Comparison of ENCODE assay signal across 9 mouse cellular contexts in the genomic region with DNA sequence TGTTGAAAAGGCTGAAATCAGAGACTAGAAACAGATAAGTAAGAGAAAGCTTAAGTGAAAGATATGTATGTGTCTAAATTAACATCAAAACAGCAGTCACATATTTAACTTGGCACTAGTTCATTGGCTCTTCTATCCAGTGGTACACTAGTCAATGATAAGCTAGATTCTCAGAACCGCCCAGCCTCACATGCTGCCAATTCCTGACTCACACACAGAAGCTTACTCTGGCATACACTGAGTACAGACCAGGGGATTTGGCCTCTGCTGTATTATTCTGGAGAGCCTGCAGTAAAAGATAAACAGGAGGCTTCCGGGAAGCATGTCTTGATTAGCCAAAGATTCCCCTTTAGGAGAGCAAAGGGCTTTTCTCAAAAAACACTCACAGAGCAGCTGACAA.
DNase-seq lines count a peak whose midpoint lies in the region; ATAC-seq and TF ChIP-seq lines count a peak whose summit lies in the region.
"Had no signal": no experiment of that assay in that cellular context is flagged by ENCODE, and none has a peak within 500 bp of the region (broad histone marks: within the 10 kb centered on the region; RNA-seq: fewer than 3 reads in every experiment).

No protein-coding gene starts in this region.

- no peak for ATAC-seq in kidney, embryonic 15.5 days (replicated peaks; ENCODE audit: low FRiP score)
- ATAC-seq in erythroblast, adult 5-6 weeks (replicated peaks; ENCODE audit: low FRiP score, poor library complexity, severe bottlenecking) = no peak

- no peaks in the 10 kb centered on the region for H3K36me3 ChIP-seq in kidney, embryonic 15.5 days
- H3K36me3 ChIP-seq in heart, adult 2 months (ENCODE audit: control insufficient read depth, insufficient read depth, low read length) = peaks cover 2% of the 10 kb centered on the region; the same call in 1 of the 2 replicates

- no peak for TF ChIP-seq CTCF in heart, adult 2 months (IDR thresholded peaks at IDR 0.05)
- no peak for TF ChIP-seq CTCF in left cerebral cortex, adult 2 months (IDR thresholded peaks at IDR 0.05)

- no peak overlapping the region for H3K4me3 ChIP-seq in kidney, embryonic 15.5 days (replicated peaks)
- H3K4me3 ChIP-seq in heart, adult 2 months = no peak overlapping the region
- H3K4me3 ChIP-seq in left cerebral cortex, adult 2 months = no peak overlapping the region
- H3K4me3 ChIP-seq: myocyte had no signal

- H3K79me2 ChIP-seq in heart, adult 2 months (replicated peaks; ENCODE audit: control insufficient read depth, insufficient read depth, low read length) = no peaks in the 10 kb centered on the region

- 53% methylated on average over 2 of the region's 2 CpGs for whole genome bisulfite sequencing in kidney, embryonic 15.5 days
- 5% methylated on average over 2 of the region's 2 CpGs for WGBS in heart, adult 2 months
- WGBS in large intestine, adult 2 months = 10% methylated on average over 2 of the region's 2 CpGs

- no peak for TF ChIP-seq EP300 in heart, adult 2 months (IDR thresholded peaks at IDR 0.05; ENCODE audit: insufficient read depth, low read depth, low read length)

- TF ChIP-seq POLR2A in heart, adult 2 months (IDR thresholded peaks at IDR 0.05; ENCODE audit: insufficient read depth, low read depth, low read length) = no peak

- DNase-seq in kidney, adult 18-20 months = peak; percentile 81
- peak; percentile 65 for DNase-seq in adrenal gland, postnatal 10 days
- peak; percentile 58 to 77 for DNase-seq in heart, adult 2 months
- DNase-seq in large intestine, adult 2 months (ENCODE audit: low read depth, low spot score) = peak; percentile 2
- no peak for DNase-seq in left cerebral cortex, adult 18-20 months (ENCODE audit: low spot score in 2 of 2)
- DNase-seq in left cerebral cortex, adult 2 months (ENCODE audit: extremely low spot score in 1 of 2, low spot score in 2 of 2) = no peak

- no peaks in the 10 kb centered on the region for H3K27me3 ChIP-seq in kidney, embryonic 15.5 days
- no peaks in the 10 kb centered on the region; the same call in 1 of the 2 replicates for H3K27me3 ChIP-seq in heart, adult 2 months (ENCODE audit: control insufficient read depth, insufficient read depth, low read length)

- no peak overlapping the region for H3K9ac ChIP-seq in kidney, embryonic 15.5 days
- no peak overlapping the region for H3K9ac ChIP-seq in heart, adult 2 months (ENCODE audit: low read depth, low read length)

- no peaks in the 10 kb centered on the region for H3K9me3 ChIP-seq in kidney, embryonic 15.5 days (replicated peaks)

- no peak overlapping the region for H3K4me2 ChIP-seq in kidney, embryonic 15.5 days

- H3K27ac ChIP-seq in kidney, embryonic 15.5 days = no peak overlapping the region
- H3K27ac ChIP-seq in heart, adult 2 months = no peak overlapping the region
- H3K27ac ChIP-seq in left cerebral cortex, adult 2 months = no peak overlapping the region

- no peaks in the 10 kb centered on the region for H3K4me1 ChIP-seq in kidney, embryonic 15.5 days
- H3K4me1 ChIP-seq in heart, adult 2 months (ENCODE audit: control insufficient read depth, insufficient read depth, low read length) = peaks cover 6% of the 10 kb centered on the region

- intact Hi-C loops in heart, adult 2 months (cut with DNase I) = loop anchor here (5.0 kb wide), 1 partner anchor 97 kb away; no protein-coding TSS in a partner anchor
- intact Hi-C loops in left cerebral cortex, adult 2 months (cut with DNase I) = no loop called here

Comparison
In these comparisons a context has a peak if more than half of its experiments do, and no peak if none do; other contexts are left out.
1. DNase-seq: peak in kidney, adult 18-20 months (single experiment), adrenal gland, postnatal 10 days (single experiment), heart, adult 2 months (2 of 2) and large intestine, adult 2 months (single experiment); none in left cerebral cortex, adult 18-20 months (0 of 2) and left cerebral cortex, adult 2 months (0 of 2).